Mouse (Mus musculus) c-Kit-positive CD71-negative TER-119-negative erythroid progenitor cells, embryonic 14.5 days (primary cell): ENCODE measurements around the gene Tspan17.

Experiments
- DNase-seq: peaks from one replicate; pipeline ENCODE4 v3.0.0-alpha.2; 2013; ENCODE audit warnings: low read depth

The Tspan17 gene

DNA sequence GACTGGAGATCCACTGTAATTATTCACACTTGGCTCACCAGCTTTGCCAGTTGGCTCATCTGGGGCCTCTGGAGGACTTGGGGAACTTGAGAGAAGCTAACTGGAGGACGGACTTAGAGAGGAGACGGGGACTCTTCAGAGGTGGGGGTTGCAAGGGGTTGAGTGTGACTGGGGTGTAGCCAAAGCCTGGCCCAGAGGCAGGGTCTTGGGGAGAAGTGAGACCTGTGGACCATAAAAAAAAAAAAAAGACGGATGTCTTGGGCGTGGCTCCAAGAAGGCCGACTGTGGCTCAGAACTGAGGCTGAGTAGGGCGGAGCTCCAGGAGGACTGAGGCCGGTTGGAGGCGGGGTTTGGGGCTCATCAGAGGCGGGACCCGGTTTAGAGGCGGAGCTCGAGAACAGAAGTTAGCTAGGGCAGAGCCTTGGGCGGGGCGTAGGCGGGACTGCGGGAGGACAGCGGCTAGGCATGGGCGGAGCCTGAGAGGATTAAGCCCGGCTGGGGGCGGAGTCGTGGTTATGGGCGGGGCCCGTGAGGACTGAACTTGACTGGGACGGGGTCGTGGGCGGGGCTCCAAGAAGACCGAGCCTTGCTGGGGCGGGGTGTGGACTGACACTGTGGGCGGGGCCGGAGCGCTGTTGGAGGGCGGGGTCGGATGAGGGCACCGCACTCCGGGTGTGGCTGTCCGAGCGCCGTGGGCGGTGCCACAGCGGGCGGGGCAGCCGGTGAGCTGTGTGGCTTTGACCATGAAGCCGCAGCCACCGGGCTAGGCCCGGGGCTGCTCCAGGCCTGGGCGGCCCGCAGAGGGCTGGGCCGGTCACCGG is at the start of gene Tspan17:
Gene Tspan17, plus strand, starts transcription at position 638 of the 821 bp plus-strand sequence.
- peak; percentile 97 for DNase-seq

DNA sequence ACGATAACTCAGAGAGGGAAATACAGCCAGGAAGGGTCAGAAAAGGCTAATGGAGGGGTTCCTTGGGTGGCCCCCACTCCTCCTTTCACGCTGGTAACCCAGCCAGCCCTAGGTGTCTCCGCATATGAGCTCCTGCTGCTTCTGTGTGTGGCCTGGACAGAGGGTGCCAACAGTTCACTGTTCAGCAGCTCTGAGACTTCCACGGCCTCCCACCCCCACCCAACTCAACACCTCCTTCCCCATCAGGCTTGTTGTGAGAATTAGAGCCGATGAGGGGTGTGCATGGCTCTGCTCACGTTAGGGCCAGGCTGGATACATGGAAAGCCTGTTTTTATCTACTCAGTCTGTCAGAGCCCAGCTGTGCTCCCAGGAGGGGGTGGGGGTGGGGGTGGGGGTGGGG is 43.1 kb upstream of the Tspan17 start:
- no peak for DNase-seq

DNA sequence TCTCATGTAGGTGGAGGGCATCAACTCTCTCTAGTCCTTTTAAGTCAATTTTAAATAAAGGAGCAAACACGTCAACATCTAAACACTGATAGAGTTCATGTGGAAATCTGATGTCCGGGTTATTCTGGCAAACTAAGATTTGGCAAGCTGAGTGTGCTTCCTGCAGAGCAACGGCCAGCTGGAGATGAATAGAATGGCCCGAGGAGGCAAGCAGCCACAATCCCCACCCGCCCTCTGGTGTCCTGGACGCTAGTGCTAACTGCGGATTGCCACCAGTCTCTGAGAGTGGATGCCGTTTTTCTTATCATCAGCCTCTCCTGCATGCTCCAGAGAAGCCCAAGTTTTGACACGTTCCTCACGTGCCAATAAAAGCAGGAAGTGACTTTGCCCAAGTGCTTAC is 42.3 kb upstream of the Tspan17 start:
- no peak for DNase-seq

- DNase-seq, result no peak
These were observed 41.0 kb upstream of the Tspan17 start for GRCm38 (mm10) chr13:54748190-54748589.

- DNase-seq, result no peak
These were observed 40.5 kb upstream of the Tspan17 start for GRCm38 (mm10) chr13:54748721-54749060.

DNA sequence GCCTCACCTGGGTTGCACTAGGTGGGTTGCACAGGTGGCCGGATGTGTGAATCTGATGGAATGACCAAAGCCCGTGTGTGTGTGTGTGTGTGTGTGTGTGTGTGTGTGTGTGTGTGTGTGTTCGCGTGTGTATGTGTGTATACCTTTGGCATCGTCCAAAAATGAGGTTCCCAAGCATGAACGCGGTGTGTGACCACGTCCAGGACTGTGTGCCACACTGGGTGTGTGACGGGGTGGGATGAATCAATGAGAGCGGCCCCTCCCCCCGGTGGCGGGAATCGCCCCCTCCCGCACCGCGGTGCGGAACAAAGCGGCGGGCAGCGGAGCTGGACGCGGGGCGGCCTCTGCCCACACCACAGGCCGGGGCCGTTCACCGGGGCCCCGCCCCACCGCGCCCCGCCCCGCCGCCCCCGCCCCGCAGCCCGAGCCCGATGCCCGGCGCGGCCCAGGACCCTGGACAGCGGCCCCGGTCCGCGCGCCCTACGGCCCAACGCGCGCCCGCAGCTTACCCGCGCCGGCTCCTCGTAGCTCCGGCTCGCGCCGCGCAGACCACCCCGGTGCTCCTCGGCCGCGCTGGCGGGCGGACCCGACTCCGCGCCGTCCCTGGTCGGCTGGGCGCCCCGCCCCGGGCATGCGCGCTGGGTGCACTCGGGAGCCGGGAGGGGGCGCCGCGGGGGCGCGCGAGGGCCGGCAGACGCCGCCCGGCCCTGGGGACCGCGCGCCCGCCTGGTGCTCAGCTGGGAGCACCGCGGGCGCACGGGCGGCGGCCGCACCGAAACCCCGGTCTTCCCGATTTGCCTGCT is 39.9 kb upstream of the Tspan17 start:
- no peak for DNase-seq

DNA sequence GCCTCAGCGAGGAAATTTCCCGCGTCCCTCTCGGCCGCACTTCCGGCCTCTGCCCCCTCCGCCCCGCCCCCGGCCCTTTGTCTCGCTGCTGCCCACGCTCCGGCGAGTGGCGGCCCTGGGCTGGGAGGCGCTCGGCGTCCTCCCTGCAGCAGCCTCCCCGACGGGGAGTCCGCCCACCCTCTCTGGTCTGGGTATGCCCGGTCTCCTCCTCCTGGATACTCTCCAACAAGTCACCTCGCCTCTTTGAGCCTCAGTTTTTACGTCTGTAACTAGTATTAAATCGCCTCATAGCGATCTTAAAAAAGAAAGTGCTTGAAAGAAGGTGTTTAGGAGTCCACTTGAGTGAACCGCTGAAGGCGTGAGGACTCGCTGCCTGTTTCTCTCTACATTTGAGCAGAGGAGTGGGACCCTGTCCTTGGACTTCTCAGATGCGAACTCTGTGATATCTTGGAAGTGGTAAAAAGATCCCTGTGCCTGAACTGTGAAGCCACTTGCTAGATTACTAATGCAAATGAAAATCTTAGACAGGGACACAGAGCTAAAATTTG is 39.2 kb upstream of the Tspan17 start, which contains the start of gene Gprin1:
Gene Gprin1, minus strand, starts transcription at position 11 of the 548 bp plus-strand sequence.
- no peak for DNase-seq

DNA sequence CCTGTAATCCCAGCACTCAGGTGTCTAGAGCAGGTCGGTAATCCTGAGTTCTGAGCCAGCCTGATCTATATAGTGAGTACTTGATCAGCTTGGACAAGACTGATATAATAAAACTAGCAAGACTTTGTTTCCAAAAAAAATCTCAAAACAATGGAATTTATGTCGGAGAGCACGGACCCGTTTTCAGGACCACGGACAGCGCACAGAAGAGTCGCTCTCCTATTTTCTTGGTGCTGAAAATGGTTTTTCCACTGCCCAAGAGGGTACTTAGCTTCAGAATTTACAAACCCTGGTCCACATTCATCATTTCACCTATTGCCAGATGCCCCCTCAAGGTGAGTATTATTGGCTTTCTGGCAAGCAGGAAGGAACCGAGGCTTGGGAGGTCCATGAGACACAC is 38.5 kb upstream of the Tspan17 start:
- peak; percentile 44 for DNase-seq

- no peak for DNase-seq
These were observed 36.5 kb upstream of the Tspan17 start for GRCm38 (mm10) chr13:54752656-54753055.

GRCm38 (mm10) chr13:54753733-54754132 is 35.4 kb upstream of the Tspan17 start:
- no peak for DNase-seq

DNA sequence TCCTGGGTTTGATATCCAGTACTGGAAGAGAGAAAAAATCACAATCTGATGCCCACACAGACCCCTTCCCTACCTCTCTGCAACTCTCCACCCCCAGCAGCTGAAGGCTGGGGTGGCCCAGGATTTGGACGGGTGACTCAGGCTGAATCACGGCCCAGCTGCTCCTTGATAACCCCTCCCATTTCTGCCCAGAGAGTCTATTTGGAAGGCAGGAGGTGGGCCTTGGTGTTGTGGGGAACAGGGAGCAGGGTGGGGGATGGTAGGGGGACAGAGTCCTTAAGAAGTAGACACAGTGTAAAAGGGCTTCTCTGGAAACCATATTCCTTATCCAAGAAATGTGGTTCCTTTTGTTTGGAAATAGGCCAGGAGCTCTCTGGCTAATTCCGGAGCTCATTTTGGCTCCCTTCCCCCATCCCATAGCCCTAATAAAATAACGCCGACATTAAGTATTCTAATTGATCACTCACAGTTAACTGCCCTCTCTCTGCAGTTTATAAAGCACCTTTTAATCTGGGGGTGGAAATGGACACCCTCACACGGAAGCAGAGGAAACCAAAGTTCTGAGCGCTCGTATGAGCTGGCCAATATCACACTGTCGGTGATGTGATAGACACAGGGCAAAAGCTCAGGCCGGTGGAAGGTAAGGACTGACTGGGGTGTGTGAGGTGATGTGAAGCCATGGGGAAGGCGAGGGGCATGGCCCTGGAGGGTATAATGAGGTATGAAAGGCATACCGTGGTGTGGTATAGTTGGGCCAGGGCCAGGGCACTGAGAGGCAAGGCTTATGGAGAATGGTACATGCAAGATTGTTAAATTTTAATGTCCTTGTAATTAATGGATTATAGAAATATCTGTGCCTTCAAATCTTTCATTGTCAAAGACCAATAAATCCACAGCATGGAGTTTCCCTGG is 34.8 kb upstream of the Tspan17 start:
- no peak for DNase-seq

DNA sequence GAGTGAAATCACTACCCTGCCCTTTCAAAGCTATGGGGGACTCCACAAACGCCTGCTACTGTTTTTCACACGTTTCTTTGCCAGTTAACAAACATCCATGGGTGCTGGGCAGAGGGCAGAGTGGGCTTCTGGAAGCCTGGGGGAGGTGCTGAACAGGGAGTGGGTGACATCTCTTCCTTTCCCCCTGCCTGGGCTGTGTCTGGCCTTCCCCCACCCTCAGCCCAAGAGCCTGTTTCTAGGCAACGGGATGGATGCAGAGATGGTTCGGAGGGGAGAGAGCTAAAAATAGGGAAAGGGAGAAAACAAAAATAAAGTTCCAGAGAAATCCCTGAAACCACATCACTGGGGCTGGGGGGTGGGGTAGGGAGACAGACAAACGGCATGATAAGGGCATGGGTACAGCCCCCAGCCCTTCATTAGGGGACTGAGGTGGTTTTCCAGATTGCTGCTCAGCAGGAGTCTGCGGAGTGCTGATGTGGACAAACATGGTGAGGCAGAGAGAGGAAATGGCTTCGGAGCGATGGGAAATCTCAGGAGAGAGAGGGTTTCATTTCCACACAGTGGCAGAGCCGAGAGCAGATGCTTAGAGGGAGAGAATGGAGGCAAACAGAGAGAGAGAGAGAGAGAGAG is 33.9 kb upstream of the Tspan17 start:
- no peak for DNase-seq

- DNase-seq, result no peak
These were observed 32.9 kb upstream of the Tspan17 start for GRCm38 (mm10) chr13:54756156-54756712.

- DNase-seq, result no peak
These were observed 31.9 kb upstream of the Tspan17 start for GRCm38 (mm10) chr13:54757093-54757830.

GRCm38 (mm10) chr13:54758045-54758755 is 31.0 kb upstream of the Tspan17 start:
- peak; percentile 72 for DNase-seq

DNA sequence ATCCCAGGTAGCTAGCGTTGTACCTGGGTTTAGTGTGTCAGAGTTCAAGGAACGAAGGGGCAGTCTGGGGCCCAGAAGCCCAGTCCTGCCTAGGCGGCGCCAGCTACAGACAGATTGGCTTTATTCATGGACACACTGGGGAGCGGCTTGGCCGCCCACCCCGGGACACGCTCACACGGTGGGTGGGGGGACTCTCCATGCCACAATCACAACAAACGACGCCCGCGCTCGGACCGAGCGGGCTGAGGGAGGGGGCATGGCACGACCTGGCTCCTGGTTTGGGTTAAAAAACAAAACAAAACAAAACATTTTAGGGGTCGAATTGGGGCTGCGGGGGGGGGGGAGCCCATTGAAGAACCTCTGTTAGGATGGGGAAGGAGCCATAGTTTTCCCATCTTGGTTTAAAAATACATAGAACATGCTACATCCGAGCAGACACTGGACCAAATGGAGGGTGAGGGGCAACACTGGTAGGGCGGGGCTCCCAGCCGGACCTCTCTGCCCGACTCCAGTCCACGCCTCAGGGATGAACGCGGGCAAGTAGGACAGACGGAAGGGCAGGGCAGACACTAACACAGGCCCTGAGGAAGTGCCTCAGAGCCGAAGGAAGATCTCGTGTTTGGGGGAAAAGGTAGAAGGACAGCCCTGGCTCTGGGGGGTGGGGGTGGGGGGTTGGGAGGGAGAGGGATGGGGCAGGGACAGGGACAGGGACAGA is 30.3 kb upstream of the Tspan17 start:
- no peak for DNase-seq

DNA sequence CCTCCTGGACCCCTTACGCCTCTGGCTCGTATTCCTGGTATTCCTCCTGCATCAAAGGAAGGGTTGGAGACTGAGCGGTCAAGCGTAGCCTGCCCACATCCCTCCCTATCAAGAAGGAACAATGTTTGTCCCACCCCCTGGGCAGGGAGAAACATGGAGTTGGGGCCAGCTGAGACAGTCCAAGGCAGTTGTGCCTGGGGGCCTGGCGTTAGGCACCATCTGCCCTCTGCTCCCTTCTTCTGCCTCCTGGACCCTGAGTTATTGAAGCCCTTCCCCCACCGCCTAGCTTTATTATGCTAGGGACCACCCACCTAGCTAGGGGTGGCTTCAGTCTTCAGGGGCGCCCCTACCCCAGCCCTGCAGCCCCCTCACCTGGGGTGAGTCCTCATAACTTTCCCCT is 29.7 kb upstream of the Tspan17 start:
- DNase-seq, result no peak

GRCm38 (mm10) chr13:54760164-54760795 is 28.9 kb upstream of the Tspan17 start:
- DNase-seq, result no peak

DNA sequence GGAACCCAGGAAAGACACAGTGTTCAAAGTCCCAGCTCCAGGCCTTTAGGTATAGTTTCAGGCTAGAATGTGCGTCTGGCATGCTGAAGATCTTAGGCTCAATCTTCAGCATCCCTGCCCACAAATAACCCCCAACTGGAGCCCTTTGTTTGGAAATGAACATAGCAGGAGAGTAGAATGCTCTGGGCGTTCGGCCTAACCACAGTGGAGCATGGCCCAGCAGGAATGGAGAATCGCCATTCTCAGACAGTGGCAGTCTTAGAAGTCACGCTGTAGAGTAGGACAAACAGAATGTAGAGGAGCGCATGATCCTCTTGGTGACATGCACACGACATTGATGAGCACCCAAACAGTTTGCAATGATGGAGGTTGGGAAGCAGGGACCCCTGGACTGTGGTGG is 28.3 kb upstream of the Tspan17 start:
- no peak for DNase-seq
